ENCODE assay signal across 8 mouse cellular contexts in genomic region chr7:126701070-126701469, GRCm38 (mm10). TPM values are rescaled to one million over a fixed set of nuclear protein-coding genes. Genes with fewer than 3 reads are reported as not detected.
DNase-seq lines count a peak whose midpoint lies in the region; ATAC-seq lines count a peak whose summit lies in the region.

No protein-coding gene starts in this region.

- under 1% methylated on average over 11 of the region's 11 CpGs for WGBS in hindbrain, embryonic 12.5 days

- peaks cover 48% of the 10 kb centered on the region for H3K4me1 ChIP-seq in hindbrain, embryonic 12.5 days

- no peaks in the 10 kb centered on the region for H3K9me3 ChIP-seq in hindbrain, embryonic 12.5 days (replicated peaks)

- H3K27me3 ChIP-seq in hindbrain, embryonic 12.5 days, result peaks cover 15% of the 10 kb centered on the region

- no peak overlapping the region for H3K27ac ChIP-seq in hindbrain, embryonic 12.5 days

- H3K36me3 ChIP-seq in hindbrain, embryonic 12.5 days, result peaks cover 30% of the 10 kb centered on the region

- 0 out of 2 replicates have a peak overlapping the region, but pooled peaks have one; percentile 5 for H3K9ac ChIP-seq in hindbrain, embryonic 12.5 days

- ATAC-seq in hindbrain, embryonic 12.5 days (ENCODE audit: low FRiP score), result peak; percentile 9; the same call in 1 of the 2 replicates

- peak; percentile 90 for DNase-seq in MN1 (ENCODE audit: low spot score)
- DNase-seq in cerebellum, adult 9-10 months, result peak; percentile 94
- DNase-seq in frontal cortex, postnatal 10 days (ENCODE audit: low spot score in 2 of 2), result peak; percentile 83 to 90
- DNase-seq in layer of hippocampus, postnatal 14 days (ENCODE audit: low spot score in 2 of 2), result peak; percentile 92 to 93
- peak; percentile 94 for DNase-seq in lung, postnatal 14 days
- DNase-seq in ovary, postnatal 36 days (ENCODE audit: low spot score), result peak; percentile 84
- DNase-seq in thymus, postnatal 25 days, result peak; percentile 96

- H3K4me2 ChIP-seq in hindbrain, embryonic 12.5 days (replicated peaks), result peak overlapping the region; percentile 33

- no peak overlapping the region; the same call in 1 of the 2 replicates for H3K4me3 ChIP-seq in hindbrain, embryonic 12.5 days

RNA-seq across cellular contexts. Expression of gene Slx1b, which starts 5.5 kb away (rescaled TPM):
- 15.3 and 17.1 TPM in 2 replicates for polyA plus RNA-seq in hindbrain, embryonic 12.5 days (2016; fragmentation: Nextera tagmentation; extraction: Ambion mirVana)
- 10 to 100 TPM; 16.2 to 19.8 TPM for total RNA-seq in layer of hippocampus, postnatal 14 days (2021)

RNA-seq across cellular contexts. Expression of gene Bola2, which starts 5.9 kb away (rescaled TPM):
- polyA plus RNA-seq in hindbrain, embryonic 12.5 days (2016; fragmentation: Nextera tagmentation; extraction: Ambion mirVana), result 121 and 147 TPM in 2 replicates
- total RNA-seq in layer of hippocampus, postnatal 14 days (2021), result 100 to 1,000 TPM; 119 to 129 TPM

RNA-seq across cellular contexts. Expression of gene Coro1a, which starts 6.5 kb away (rescaled TPM):
- polyA plus RNA-seq in hindbrain, embryonic 12.5 days (2016; fragmentation: Nextera tagmentation; extraction: Ambion mirVana), result 53.6 and 56.9 TPM in 2 replicates
- total RNA-seq in layer of hippocampus, postnatal 14 days (2021), result 100 to 1,000 TPM; 131 to 141 TPM

RNA-seq across cellular contexts. Expression of gene Sult1a1, which starts 24.8 kb away (rescaled TPM):
- 0.65 and 1.4 TPM in 2 replicates for polyA plus RNA-seq in hindbrain, embryonic 12.5 days (2016; fragmentation: Nextera tagmentation; extraction: Ambion mirVana)
- total RNA-seq in layer of hippocampus, postnatal 14 days (2021), result 10 to 100 TPM; 10.7 to 16.5 TPM

RNA-seq across cellular contexts. Expression of gene Sgf29, which starts 52.0 kb away (rescaled TPM):
- polyA plus RNA-seq in hindbrain, embryonic 12.5 days (2016; fragmentation: Nextera tagmentation; extraction: Ambion mirVana), result 27.3 and 40.6 TPM in 2 replicates
- 10 to 100 TPM; 31.2 to 32.9 TPM for total RNA-seq in layer of hippocampus, postnatal 14 days (2021)
